Mouse (Mus musculus): ENCODE data around the gene Gng10. TPM values are rescaled to one million over a fixed set of nuclear protein-coding genes. Genes with fewer than 3 reads are reported as not detected.

Gng10 gene
- polyA plus RNA-seq, 1 experiment from 2014 or later, result 55.4 TPM

DNA sequence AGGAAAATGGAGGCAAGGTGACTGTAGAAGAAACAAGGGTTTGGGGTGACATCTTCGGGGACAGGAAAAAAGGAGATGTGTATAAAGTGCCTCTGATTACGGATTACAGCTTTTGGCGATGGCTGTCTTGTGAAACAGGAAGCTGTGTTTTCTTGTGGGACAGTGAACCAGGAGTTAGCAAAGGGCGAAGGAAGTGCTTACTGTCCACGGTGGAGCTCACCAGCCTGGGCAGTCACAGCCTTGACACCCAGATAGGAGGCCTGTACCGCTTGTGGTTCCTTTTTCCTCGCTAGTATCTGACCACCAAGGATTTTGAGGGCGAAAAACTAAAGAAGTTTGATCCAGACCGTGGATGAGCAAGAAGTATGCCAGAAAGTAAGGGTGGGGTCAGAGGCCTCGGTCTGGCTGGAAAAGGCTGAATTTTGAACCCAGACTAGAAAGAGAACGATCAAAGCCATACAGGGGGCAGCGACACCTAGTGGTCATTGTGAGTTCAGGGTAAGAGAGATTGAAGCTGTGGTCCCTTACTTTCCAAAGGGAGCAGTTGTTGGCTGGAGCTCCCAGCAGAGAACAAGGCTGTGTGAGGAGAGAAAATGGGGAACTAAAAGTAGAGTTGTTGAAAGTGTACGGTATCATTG is 1.7 kb downstream of the Gng10 start:
- peak; percentile 85 for DNase-seq (ENCODE audit: low spot score)
- Histone ChIP-seq H3K4me1 (0 out of 2 replicates have a peak, but pooled peaks cover 14% of the 10 kb centered on the region), H3K9me3 (no peaks in the 10 kb centered on the region), H3K4me3 (no peak overlapping the region), H3K27ac (no peak overlapping the region), H3K27me3 (ENCODE audit: insufficient read depth, poor library complexity, severe bottlenecking) (no peaks in the 10 kb centered on the region), H3K36me3 (no peaks in the 10 kb centered on the region)
- 54% methylated on average over 13 of the region's 13 CpGs for WGBS

DNA sequence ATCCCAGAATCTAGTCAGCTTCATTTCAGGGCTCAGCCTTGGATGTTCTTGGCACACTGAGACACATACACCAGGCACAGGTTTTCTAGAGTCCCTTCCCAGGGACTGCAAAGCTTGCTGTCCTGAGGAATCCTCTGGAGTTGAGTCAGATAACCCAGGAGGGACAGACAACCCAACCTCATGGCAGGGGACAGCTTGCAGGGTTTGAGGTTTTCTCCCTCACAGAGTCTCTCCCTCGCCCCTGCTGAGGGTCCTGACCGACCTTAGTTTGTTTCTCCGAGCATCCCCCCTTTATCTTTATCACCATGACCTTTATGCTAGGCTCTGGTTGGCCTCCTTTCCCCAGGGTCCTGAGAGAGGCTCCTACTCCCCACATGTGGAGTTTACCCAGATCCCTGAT is 2.6 kb downstream of the Gng10 start:
- 44% methylated on average over 3 of the region's 3 CpGs for WGBS
- Histone ChIP-seq H3K4me1 (0 out of 2 replicates have a peak, but pooled peaks cover 14% of the 10 kb centered on the region), H3K36me3 (no peaks in the 10 kb centered on the region), H3K4me3 (no peak overlapping the region), H3K9me3 (no peaks in the 10 kb centered on the region), H3K27ac (no peak overlapping the region), H3K27me3 (ENCODE audit: insufficient read depth, poor library complexity, severe bottlenecking) (no peaks in the 10 kb centered on the region)
- no peak for DNase-seq (ENCODE audit: low spot score)

DNA sequence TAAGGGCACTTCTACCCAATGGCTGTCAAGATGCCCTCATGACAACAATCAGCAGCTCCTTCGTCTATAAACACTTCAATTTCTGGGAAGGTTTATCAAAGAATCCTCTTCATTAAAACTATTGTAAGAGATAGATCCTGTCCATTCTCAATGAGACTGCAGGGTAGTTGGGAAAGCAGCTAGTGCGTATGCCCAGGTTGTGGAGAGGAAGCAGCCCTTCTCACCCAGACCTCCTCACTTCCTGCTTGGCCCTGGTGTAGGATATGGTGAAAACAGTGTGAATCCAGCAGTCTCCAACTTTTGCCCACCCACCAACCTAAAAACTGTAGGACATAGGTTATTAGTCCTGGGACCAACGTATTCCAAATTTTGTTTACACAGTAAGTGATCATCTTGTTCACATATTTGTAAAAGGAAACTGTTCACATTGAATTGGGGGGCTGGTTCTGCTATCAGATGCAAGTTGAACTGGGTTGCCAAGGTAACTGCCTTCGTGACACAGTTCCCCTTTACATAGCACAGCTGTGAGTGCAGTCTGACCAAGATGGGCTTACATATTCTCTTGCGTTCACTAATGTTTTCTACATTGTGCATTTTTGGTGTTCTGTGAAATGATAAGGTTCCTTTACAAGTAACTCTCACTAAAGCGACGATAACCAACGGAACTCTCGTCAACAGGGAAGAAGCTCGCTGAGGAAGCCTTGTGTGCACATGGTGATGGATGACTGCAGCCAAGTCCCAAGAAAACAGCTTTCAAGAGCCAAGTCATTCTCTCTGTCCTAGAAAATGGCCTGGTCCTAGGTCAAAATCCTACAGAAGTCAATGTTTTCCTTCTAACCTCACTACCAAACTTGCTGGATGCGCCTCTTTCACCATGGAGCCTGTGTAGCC is 5.8 kb downstream of the Gng10 start:
- whole genome bisulfite sequencing, result 82% methylated on average over 11 of the region's 11 CpGs
- H3K27ac ChIP-seq, result no peak overlapping the region
- H3K9me3 ChIP-seq, result no peaks in the 10 kb centered on the region
- H3K27me3 ChIP-seq (ENCODE audit: insufficient read depth, poor library complexity, severe bottlenecking), result no peaks in the 10 kb centered on the region
- no peaks in the 10 kb centered on the region for H3K36me3 ChIP-seq
- 0 out of 2 replicates have a peak, but pooled peaks cover 8% of the 10 kb centered on the region for H3K4me1 ChIP-seq
- H3K4me3 ChIP-seq, result no peak overlapping the region
- DNase-seq (ENCODE audit: low spot score), result no peak

DNA sequence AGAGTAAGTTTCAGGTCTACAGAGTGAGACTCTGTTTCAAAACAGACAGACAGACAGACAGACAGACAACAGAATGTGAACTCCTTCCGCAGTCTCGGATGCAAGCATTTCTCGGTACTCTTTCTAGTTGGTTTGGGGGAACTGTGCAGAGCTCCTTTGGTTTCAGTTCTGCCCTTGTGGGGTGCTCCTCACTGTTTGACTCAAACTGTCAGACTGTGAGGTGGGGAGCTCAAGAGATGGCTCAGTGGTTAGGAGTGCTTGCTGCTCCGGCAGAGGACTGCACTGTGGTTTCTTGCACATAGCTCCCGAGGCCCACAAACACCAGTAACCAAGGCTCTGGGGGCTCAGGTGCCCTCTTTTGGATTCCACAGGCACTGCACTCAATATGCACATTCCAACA is 8.2 kb downstream of the Gng10 start:
- H3K4me1 ChIP-seq, result no peaks in the 10 kb centered on the region
- WGBS, result 94% methylated on average over 5 of the region's 5 CpGs
- no peak overlapping the region for H3K27ac ChIP-seq
- no peaks in the 10 kb centered on the region for H3K27me3 ChIP-seq (ENCODE audit: insufficient read depth, poor library complexity, severe bottlenecking)
- H3K9me3 ChIP-seq, result no peaks in the 10 kb centered on the region
- no peaks in the 10 kb centered on the region for H3K36me3 ChIP-seq
- H3K4me3 ChIP-seq, result no peak overlapping the region
- DNase-seq (ENCODE audit: low spot score), result no peak

DNA sequence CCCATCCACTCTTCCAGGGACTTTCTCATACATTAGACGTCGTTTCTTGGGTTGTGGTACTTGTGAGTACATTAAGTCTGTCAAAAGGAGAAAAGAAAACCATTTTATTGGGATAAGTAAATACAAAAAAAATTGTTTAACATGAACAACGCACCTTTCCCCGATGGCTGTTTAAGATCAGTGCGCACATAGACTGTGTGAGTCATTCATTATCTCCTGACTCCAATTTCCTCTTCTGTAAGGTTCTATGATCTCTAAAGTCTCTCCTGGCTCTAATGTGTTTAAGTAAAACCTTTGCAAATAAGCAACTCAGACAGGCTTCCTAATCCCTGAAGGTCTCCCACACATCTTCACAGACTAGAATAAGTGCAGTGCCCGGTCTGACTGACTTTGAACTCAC is 9.0 kb downstream of the Gng10 start:
- no peak overlapping the region for H3K27ac ChIP-seq
- no peaks in the 10 kb centered on the region for H3K4me1 ChIP-seq
- 90% methylated on average over 6 of the region's 6 CpGs for WGBS
- no peaks in the 10 kb centered on the region for H3K9me3 ChIP-seq
- no peak overlapping the region for H3K4me3 ChIP-seq
- no peak for DNase-seq (ENCODE audit: low spot score)
- no peaks in the 10 kb centered on the region for H3K27me3 ChIP-seq (ENCODE audit: insufficient read depth, poor library complexity, severe bottlenecking)
- H3K36me3 ChIP-seq, result no peaks in the 10 kb centered on the region

DNA sequence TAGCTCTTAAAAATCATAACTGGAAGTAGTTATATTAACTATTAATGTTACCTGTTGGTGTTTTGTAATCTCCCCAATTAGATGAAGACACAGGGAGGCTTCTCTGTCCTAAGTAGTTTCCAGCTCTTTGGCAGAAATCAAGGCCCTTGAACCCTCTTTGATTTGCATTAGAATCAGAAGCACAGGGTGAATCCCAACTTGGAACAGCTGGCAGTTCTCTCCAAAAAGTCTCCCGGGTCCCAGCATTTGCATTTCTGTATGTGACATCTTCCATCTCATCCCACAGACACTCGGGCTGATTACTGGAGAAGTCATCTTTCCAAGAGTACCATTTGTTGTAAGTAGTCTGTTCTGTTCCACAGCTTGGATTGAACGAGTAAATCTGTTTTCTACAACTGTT is 12.3 kb downstream of the Gng10 start:
- H3K9me3 ChIP-seq, result no peaks in the 10 kb centered on the region
- no peak overlapping the region for H3K4me3 ChIP-seq
- H3K27ac ChIP-seq, result no peak overlapping the region
- no peak for DNase-seq (ENCODE audit: low spot score)
- no peaks in the 10 kb centered on the region for H3K27me3 ChIP-seq (ENCODE audit: insufficient read depth, poor library complexity, severe bottlenecking)
- no peaks in the 10 kb centered on the region for H3K36me3 ChIP-seq
- WGBS, result 38% methylated on average over 3 of the region's 3 CpGs
- no peaks in the 10 kb centered on the region for H3K4me1 ChIP-seq

DNA sequence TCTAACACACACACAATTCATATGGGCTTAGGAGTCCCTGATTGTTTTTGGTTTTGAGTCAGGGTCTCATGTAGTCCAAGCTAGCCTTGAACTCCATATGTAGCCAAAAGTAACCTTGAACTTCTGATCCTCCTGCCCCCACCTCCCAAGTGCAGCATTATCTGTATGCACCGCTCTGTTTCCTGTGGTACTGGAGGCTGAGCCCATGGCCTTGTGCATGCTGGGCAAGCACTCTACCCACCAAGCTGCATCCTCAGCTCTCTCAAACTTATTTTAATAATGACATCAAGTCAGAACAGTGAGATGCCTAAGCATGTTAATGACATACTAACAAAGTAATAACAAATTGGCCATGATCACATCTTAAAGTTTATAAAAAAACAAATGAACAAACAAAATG is 16.2 kb downstream of the Gng10 start:
- H3K36me3 ChIP-seq, result no peaks in the 10 kb centered on the region
- 80% methylated on average over 1 of the region's 1 CpGs for WGBS
- H3K4me3 ChIP-seq, result no peak overlapping the region

DNA sequence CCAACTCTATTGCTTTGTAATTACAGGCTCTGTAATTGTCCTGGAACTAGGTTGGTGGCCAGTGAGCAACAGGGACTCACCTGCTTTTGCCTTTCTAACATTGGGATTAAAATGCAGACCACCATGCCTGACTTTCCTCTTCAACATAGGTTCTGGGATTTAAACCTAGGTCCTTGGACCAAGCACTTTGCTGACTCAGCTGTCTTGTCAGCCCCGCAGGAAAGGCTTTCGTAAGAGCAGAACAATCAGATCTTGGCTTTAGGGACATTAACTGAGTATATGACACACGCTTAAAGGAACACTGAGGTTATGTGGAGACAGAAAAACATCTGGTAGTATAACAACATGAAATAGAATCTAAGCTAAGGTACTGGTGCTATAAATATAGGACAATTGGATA is 23.0 kb downstream of the Gng10 start:
- no peak overlapping the region for H3K4me3 ChIP-seq
- H3K27me3 ChIP-seq (ENCODE audit: insufficient read depth, poor library complexity, severe bottlenecking), result no peaks in the 10 kb centered on the region
- no peaks in the 10 kb centered on the region for H3K36me3 ChIP-seq
- no peak for DNase-seq (ENCODE audit: low spot score)
- peaks cover 8% of the 10 kb centered on the region for H3K4me1 ChIP-seq
- H3K27ac ChIP-seq, result no peak overlapping the region
- no peaks in the 10 kb centered on the region for H3K9me3 ChIP-seq
- 85% methylated on average over 3 of the region's 3 CpGs for WGBS

More for the DNA sequence above, 16.2 kb downstream of the Gng10 start:
- peaks cover 8% of the 10 kb centered on the region for H3K4me1 ChIP-seq
- H3K27ac ChIP-seq, result no peak overlapping the region
- no peak for DNase-seq (ENCODE audit: low spot score)
- no peaks in the 10 kb centered on the region for H3K27me3 ChIP-seq (ENCODE audit: insufficient read depth, poor library complexity, severe bottlenecking)
- no peaks in the 10 kb centered on the region for H3K9me3 ChIP-seq

DNA sequence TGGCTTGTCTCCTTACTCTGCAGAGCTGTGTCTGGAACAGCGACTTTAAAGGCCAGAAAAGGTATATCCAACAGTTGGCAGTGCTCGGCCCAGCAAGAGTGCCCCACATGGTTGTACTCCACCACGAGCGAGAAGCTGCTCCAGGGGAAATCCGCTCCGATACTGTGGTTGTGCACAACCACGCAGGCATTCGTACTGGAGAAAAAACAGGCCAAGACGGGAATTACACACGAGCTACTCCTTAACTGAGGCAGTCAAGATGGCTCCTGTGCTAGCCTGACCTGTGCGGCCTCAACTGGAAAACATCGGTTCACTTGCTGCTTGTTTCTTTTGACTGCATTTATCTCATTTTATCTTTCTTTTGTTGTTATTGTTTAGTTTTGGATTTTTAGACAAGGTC is 27.6 kb downstream of the Gng10 start:
- H3K9me3 ChIP-seq, result no peaks in the 10 kb centered on the region
- no peaks in the 10 kb centered on the region for H3K4me1 ChIP-seq
- H3K27ac ChIP-seq, result no peak overlapping the region
- no peaks in the 10 kb centered on the region for H3K27me3 ChIP-seq (ENCODE audit: insufficient read depth, poor library complexity, severe bottlenecking)
- H3K36me3 ChIP-seq, result no peaks in the 10 kb centered on the region
- DNase-seq (ENCODE audit: low spot score), result no peak
- 73% methylated on average over 12 of the region's 12 CpGs for WGBS
- H3K4me3 ChIP-seq, result no peak overlapping the region

DNA sequence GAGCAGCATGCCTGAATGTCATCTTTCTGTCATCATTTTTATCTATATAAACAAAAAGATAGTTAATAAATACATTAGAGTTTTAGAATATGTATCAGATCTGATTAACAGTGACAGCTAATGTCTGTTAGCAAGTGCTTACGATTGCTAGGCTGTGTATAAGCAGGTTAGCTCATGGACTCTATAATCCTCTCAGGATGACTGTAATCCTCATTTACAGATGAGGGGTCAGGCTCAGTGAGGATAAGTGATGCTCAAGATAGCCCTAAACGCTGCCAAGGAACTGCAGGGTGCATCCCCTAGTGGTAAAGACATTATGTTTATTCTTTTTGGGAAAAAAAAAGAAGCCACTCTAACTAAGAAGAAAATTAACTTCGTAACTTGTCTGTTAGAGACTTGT is 34.4 kb downstream of the Gng10 start:
- no peak for DNase-seq (ENCODE audit: low spot score)
- H3K36me3 ChIP-seq, result no peaks in the 10 kb centered on the region
- H3K27ac ChIP-seq, result no peak overlapping the region
- H3K9me3 ChIP-seq, result no peaks in the 10 kb centered on the region
- H3K4me1 ChIP-seq, result no peaks in the 10 kb centered on the region
- H3K27me3 ChIP-seq (ENCODE audit: insufficient read depth, poor library complexity, severe bottlenecking), result no peaks in the 10 kb centered on the region
- WGBS, result 47% methylated on average over 3 of the region's 3 CpGs
- H3K4me3 ChIP-seq, result no peak overlapping the region

DNA sequence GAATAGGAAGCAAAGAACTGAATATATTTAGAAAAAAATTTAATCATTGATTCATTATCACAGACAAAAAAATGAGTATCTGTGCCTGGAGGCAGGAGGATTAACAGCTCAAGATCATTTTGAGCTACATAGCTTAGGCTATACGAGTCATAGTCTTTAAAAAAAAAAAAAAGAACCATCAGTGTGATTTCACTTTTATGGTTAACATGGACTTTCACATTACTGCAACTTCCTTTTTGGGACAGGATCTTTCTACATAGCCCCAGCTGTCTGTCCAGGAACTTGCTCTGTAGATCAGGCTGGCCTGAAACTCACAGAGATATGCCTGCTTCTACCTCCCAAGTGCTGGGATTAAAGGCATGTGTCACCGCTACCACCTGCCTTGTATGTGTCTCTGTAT is 48.5 kb downstream of the Gng10 start:
- no peaks in the 10 kb centered on the region for H3K36me3 ChIP-seq
- H3K4me3 ChIP-seq, result no peak overlapping the region
- no peaks in the 10 kb centered on the region for H3K27me3 ChIP-seq (ENCODE audit: insufficient read depth, poor library complexity, severe bottlenecking)
- H3K27ac ChIP-seq, result no peak overlapping the region
- DNase-seq (ENCODE audit: low spot score), result no peak
- no peaks in the 10 kb centered on the region for H3K9me3 ChIP-seq
- WGBS, result 80% methylated on average over 2 of the region's 2 CpGs
- no peaks in the 10 kb centered on the region for H3K4me1 ChIP-seq

DNA sequence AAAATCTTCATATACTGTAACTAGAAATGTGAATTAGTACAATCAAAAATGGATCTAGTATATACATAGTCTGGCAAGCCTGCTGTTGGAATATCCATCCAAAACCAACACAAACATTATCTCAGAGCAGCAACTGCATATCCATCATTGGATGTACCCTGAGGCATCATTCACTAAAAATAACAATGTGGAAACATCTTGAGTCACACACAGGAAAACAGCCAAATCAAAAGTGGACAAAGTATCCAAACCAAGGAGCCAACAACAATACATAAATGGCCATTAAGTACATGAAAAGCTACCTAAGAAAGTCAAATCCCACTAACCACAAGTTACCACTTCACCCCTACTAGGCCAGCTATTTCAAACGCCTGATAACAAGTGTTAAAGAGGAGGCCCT is 54.5 kb downstream of the Gng10 start:
- H3K9me3 ChIP-seq, result no peaks in the 10 kb centered on the region
- 3% methylated on average over 1 of the region's 1 CpGs for WGBS

More for the DNA sequence above, 54.5 kb downstream of the Gng10 start:
- no peak for DNase-seq (ENCODE audit: low spot score)
- H3K36me3 ChIP-seq, result no peaks in the 10 kb centered on the region
- peaks cover 5% of the 10 kb centered on the region; the same call in 1 of the 2 replicates for H3K4me1 ChIP-seq
- H3K27ac ChIP-seq, result no peak overlapping the region
- no peaks in the 10 kb centered on the region for H3K27me3 ChIP-seq (ENCODE audit: insufficient read depth, poor library complexity, severe bottlenecking)
- no peak overlapping the region for H3K4me3 ChIP-seq

Measured in heart, embryonic 10.5 days (tissue).